ENCODE assay signal across 11 mouse cellular contexts in genomic region chr16:68614041-68614440, GRCm38 (mm10).
DNase-seq lines count a peak whose midpoint lies in the region; ATAC-seq and TF ChIP-seq lines count a peak whose summit lies in the region.
"Had no signal": no experiment of that assay in that cellular context is flagged by ENCODE, and none has a peak within 500 bp of the region (broad histone marks: within the 10 kb centered on the region; RNA-seq: fewer than 3 reads in every experiment).

No protein-coding gene starts in this region.

- H3K9ac ChIP-seq in forebrain, embryonic 14.5 days (ENCODE audit: low read length) = no peak overlapping the region
- H3K9ac ChIP-seq in forebrain, embryonic 16.5 days (replicated peaks; ENCODE audit: low read depth, low read length) = no peak overlapping the region
- H3K9ac ChIP-seq in liver, postnatal 0 days (replicated peaks) = no peak overlapping the region
- no peak overlapping the region for H3K9ac ChIP-seq in liver, embryonic 11.5 days (ENCODE audit: low read depth, low read length)
- H3K9ac ChIP-seq: embryonic facial prominence, embryonic 12.5 days; heart, embryonic 15.5 days; stomach, embryonic 15.5 days had no signal

- H3K4me2 ChIP-seq in forebrain, embryonic 14.5 days (ENCODE audit: low read length) = no peak overlapping the region
- no peak overlapping the region for H3K4me2 ChIP-seq in forebrain, embryonic 16.5 days (ENCODE audit: low read length)
- no peak overlapping the region for H3K4me2 ChIP-seq in liver, postnatal 0 days (ENCODE audit: low read depth, low read length)
- no peak overlapping the region for H3K4me2 ChIP-seq in liver, embryonic 11.5 days
- H3K4me2 ChIP-seq: embryonic facial prominence, embryonic 12.5 days; heart, embryonic 15.5 days; stomach, embryonic 15.5 days had no signal

- no peaks in the 10 kb centered on the region for H3K27me3 ChIP-seq in forebrain, embryonic 14.5 days (replicated peaks; ENCODE audit: control insufficient read depth, insufficient read depth, low read length)
- no peaks in the 10 kb centered on the region for H3K27me3 ChIP-seq in forebrain, embryonic 16.5 days (replicated peaks; ENCODE audit: control insufficient read depth, insufficient read depth, low read length)
- H3K27me3 ChIP-seq in liver, postnatal 0 days (ENCODE audit: insufficient read depth, low read length) = no peaks in the 10 kb centered on the region
- H3K27me3 ChIP-seq in liver, embryonic 11.5 days (replicated peaks; ENCODE audit: control insufficient read depth, insufficient read depth, low read length) = no peaks in the 10 kb centered on the region
- H3K27me3 ChIP-seq: embryonic facial prominence, embryonic 12.5 days; heart, embryonic 15.5 days; stomach, embryonic 15.5 days had no signal

- TF ChIP-seq CTCF in liver, postnatal 0 days (IDR thresholded peaks at IDR 0.05; ENCODE audit: low read depth) = peak; percentile 36; the same call in 1 of the 2 replicates

- H3K4me3 ChIP-seq in forebrain, embryonic 14.5 days (ENCODE audit: low read depth, low read length) = no peak overlapping the region
- H3K4me3 ChIP-seq in forebrain, embryonic 16.5 days (replicated peaks; ENCODE audit: low read length) = no peak overlapping the region
- H3K4me3 ChIP-seq in liver, postnatal 0 days (ENCODE audit: low read depth, low read length) = no peak overlapping the region
- no peak overlapping the region for H3K4me3 ChIP-seq in liver, embryonic 11.5 days (ENCODE audit: low read depth, low read length)
- H3K4me3 ChIP-seq: embryonic facial prominence, embryonic 12.5 days; heart, embryonic 15.5 days; stomach, embryonic 15.5 days had no signal

- no peaks in the 10 kb centered on the region for H3K36me3 ChIP-seq in forebrain, embryonic 14.5 days (ENCODE audit: control insufficient read depth, insufficient read depth, low read length)
- no peaks in the 10 kb centered on the region for H3K36me3 ChIP-seq in forebrain, embryonic 16.5 days (ENCODE audit: control insufficient read depth, insufficient read depth)
- H3K36me3 ChIP-seq in liver, postnatal 0 days (replicated peaks; ENCODE audit: insufficient read depth, low read length) = no peaks in the 10 kb centered on the region
- H3K36me3 ChIP-seq in liver, embryonic 11.5 days (ENCODE audit: control insufficient read depth, insufficient read depth, low read length) = no peaks in the 10 kb centered on the region
- H3K36me3 ChIP-seq: embryonic facial prominence, embryonic 12.5 days; heart, embryonic 15.5 days; stomach, embryonic 15.5 days had no signal

- ATAC-seq in forebrain, embryonic 14.5 days = no peak
- no peak for ATAC-seq in forebrain, embryonic 16.5 days
- ATAC-seq in liver, postnatal 0 days = no peak
- ATAC-seq in liver, embryonic 11.5 days (replicated peaks; ENCODE audit: low FRiP score) = no peak

- H3K9me3 ChIP-seq in forebrain, embryonic 14.5 days (replicated peaks; ENCODE audit: control insufficient read depth, low read length) = no peaks in the 10 kb centered on the region
- H3K9me3 ChIP-seq in forebrain, embryonic 16.5 days (ENCODE audit: control insufficient read depth, low read length) = no peaks in the 10 kb centered on the region
- no peaks in the 10 kb centered on the region for H3K9me3 ChIP-seq in liver, postnatal 0 days (ENCODE audit: low read length)
- no peaks in the 10 kb centered on the region for H3K9me3 ChIP-seq in liver, embryonic 11.5 days (ENCODE audit: control insufficient read depth, low read length)
- H3K9me3 ChIP-seq: embryonic facial prominence, embryonic 12.5 days; heart, embryonic 15.5 days; stomach, embryonic 15.5 days had no signal

- no peak overlapping the region for H3K27ac ChIP-seq in forebrain, embryonic 14.5 days (ENCODE audit: low read depth, low read length)
- H3K27ac ChIP-seq in forebrain, embryonic 16.5 days (ENCODE audit: low read length) = no peak overlapping the region
- H3K27ac ChIP-seq in liver, postnatal 0 days (ENCODE audit: low read depth) = no peak overlapping the region
- H3K27ac ChIP-seq in liver, embryonic 11.5 days (ENCODE audit: low read depth, low read length) = no peak overlapping the region
- H3K27ac ChIP-seq: embryonic facial prominence, embryonic 12.5 days; heart, embryonic 15.5 days; stomach, embryonic 15.5 days had no signal

- 82% methylated on average over 2 of the region's 2 CpGs for WGBS in forebrain, embryonic 14.5 days
- WGBS in forebrain, embryonic 16.5 days = 69% methylated on average over 2 of the region's 2 CpGs
- 65% methylated on average over 2 of the region's 2 CpGs for WGBS in liver, postnatal 0 days (ENCODE audit: insufficient replicate concordance)
- 68% methylated on average over 2 of the region's 2 CpGs for WGBS in liver, embryonic 11.5 days

- TF ChIP-seq EP300 in liver, postnatal 0 days (IDR thresholded peaks at IDR 0.05; ENCODE audit: low read depth) = no peak

- no peaks in the 10 kb centered on the region for H3K4me1 ChIP-seq in forebrain, embryonic 14.5 days (ENCODE audit: control insufficient read depth, insufficient read depth, low read length)
- no peaks in the 10 kb centered on the region for H3K4me1 ChIP-seq in forebrain, embryonic 16.5 days (replicated peaks; ENCODE audit: control insufficient read depth, insufficient read depth, low read length)
- no peaks in the 10 kb centered on the region for H3K4me1 ChIP-seq in liver, postnatal 0 days (ENCODE audit: insufficient read depth)
- no peaks in the 10 kb centered on the region for H3K4me1 ChIP-seq in liver, embryonic 11.5 days (replicated peaks; ENCODE audit: control insufficient read depth, insufficient read depth, low read length)
- H3K4me1 ChIP-seq: embryonic facial prominence, embryonic 12.5 days; heart, embryonic 15.5 days; stomach, embryonic 15.5 days had no signal

- DNase-seq in forebrain, embryonic 14.5 days (ENCODE audit: low spot score) = peak; percentile 45
- no peak for DNase-seq in liver, postnatal 0 days
- DNase-seq in liver, embryonic 11.5 days (ENCODE audit: low spot score) = no peak
- peak; percentile 54 for DNase-seq in R1 (ENCODE audit: low read depth, low spot score)
- DNase-seq in mesoderm, embryonic 11.5 days (ENCODE audit: low read depth, low spot score) = peak; percentile 45
- no peak for DNase-seq in c-Kit-positive CD71-positive TER-119-positive erythroid progenitor cells, embryonic 14.5 days (ENCODE audit: low spot score)
- DNase-seq in thymus, postnatal 25 days = no peak

Comparison
In these comparisons a context has a peak if more than half of its experiments do, and no peak if none do; other contexts are left out.
1. DNase-seq: peak in forebrain, embryonic 14.5 days (single experiment), R1 (single experiment) and mesoderm, embryonic 11.5 days (single experiment); none in liver, postnatal 0 days (single experiment), liver, embryonic 11.5 days (single experiment), c-Kit-positive CD71-positive TER-119-positive erythroid progenitor cells, embryonic 14.5 days (single experiment) and thymus, postnatal 25 days (single experiment).